Mouse (Mus musculus) skeletal muscle tissue, postnatal 0 days (tissue): ENCODE results near the gene Tmod2. TPM values are rescaled to one million over a fixed set of nuclear protein-coding genes. Genes with fewer than 3 reads are reported as not detected.

Experiments used
- polyA plus RNA-seq: library from polyadenylated mRNA; unstranded; fragments of >200 nt; fragmentation: Nextera tagmentation; extraction: Ambion mirVana; gene quantifications from 2 replicates; pipeline ENCODE4 v1.2.1, GENCODE M21; 2015

Tmod2 gene
- polyA plus RNA-seq, result 23.2 and 32.8 TPM in 2 replicates

DNA sequence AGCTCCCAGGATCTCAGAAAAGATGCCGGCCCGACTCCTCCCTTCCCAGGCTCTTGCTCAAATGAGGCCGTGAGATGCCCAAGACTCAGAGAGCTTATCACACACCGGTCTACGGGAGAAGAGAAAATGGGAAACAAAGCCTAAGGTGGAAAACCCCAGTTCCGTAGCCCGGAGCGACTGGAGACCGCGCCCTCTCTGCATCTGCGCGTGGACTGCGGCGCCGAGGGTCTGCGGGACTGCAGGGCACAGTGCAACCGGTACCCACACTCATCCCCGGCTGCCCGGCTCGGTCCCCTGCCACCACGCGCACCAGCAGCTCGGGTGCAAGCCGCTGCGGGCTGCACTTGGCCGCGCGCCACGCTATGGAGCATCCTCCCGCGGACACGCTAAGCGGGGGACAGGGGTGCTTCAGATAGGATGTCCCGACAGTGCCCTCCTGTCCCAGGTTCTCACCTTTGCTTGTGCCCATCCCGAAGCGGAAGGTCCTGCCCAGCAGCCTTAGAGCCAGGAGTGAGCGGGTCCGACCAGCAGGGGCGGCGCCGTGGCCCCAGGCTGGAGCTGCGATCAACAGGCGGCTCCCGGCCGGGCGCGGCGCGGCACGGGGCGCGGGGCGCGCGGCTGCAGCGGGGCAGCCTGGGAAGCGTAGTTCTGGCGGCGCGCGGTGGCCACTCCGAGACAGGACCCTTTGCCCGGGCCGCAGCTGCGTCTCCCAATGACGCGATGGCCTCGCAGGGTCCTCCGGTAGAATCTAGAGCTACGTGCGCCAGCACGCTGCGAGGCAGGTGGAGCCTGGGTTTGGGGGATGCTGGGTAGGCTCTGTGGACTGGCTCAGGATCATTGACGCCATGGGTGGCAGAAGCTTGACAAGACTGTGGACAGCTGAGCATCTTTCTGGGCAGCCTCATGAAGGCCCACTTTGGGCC is at the start of gene Tmod2:
Gene Tmod2, minus strand, starts transcription at position 755 of the 923 bp plus-strand sequence.

DNA sequence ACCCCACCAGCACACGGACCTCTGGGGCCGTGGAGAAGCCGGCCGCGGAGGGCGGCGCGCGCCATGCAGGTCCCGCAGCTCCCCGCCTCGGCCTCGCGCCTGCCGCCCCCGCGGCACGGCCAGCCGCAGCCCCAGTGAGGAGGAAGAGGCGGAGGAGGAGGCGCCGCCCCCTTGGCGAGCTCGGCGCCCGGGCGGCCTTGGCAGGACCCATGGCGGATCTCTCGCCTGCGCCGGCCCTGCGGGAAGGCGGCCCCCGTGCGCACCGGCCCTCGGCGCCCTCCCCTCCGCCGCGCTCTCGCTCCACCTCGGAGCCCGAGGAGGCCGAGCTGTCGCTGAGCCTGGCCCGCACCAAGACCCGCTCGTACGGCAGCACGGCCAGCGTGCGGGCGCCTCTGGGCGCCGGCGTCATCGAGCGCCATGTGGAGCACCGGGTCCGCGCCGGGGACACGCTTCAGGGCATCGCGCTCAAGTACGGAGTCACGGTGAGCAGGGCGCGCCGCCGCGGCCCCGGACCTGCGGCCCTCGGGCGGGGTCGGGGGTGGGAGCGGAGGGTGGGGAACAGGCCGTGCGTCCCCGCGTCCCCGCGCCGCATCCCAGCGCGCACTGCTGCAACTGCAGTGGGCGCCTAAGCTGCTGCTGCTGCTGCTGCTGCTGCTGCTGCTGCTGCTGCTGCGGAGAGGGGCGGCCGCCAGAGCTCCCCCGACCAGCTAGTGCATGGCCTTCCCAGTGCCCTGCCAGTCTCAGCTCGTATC is 14.6 kb upstream of the Tmod2 start, which contains the start of gene Lysmd2:
Gene Lysmd2, plus strand, starts transcription at position 186 of the 752 bp plus-strand sequence.

DNA sequence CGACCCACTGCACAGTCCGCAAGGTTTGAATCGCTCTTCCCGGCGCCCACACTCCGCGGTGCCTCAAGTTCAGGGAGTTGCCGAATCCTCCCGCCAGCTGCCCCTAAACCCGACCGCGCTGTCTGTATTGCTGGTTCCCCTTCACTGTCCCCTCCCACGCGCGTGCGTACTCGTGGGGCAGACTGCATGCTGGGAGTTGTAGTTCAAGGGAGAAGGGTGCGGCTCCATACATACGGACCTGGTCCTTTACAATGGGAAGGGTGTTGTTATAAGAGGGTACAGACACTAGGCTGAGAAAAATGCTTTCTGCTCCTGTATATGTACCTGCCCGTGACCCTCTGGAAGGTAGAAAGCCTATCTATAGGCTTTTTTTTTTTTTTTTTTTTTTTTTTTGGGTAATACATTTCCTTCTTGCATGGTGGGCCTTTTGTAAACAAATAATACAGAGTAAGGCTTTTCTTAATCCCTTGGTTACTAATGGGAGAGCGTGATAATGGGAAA is 51.6 kb downstream of the Tmod2 start, which contains the start of gene Tmod3:
Gene Tmod3, minus strand, starts transcription at position 146 of the 501 bp plus-strand sequence.

Other genes with a start within 250 kb of the Tmod2 start
- gene Mapk6, start 201.3 kb downstream of the Tmod2 start, polyA plus RNA-seq, result 31.5 and 42.6 TPM in 2 replicates
- gene Leo1, start 169.8 kb downstream of the Tmod2 start, polyA plus RNA-seq, result 26.2 and 27.1 TPM in 2 replicates
- 35.3 and 50.9 TPM in 2 replicates for gene Tmod3, start 51.7 kb downstream of the Tmod2 start, polyA plus RNA-seq
- gene Lysmd2, start 14.4 kb upstream of the Tmod2 start, polyA plus RNA-seq, result 39.1 and 39.2 TPM in 2 replicates
- 1.2 and 1.6 TPM in 2 replicates for gene Scg3, start 72.7 kb upstream of the Tmod2 start, polyA plus RNA-seq
- gene Bmp5, start 164.0 kb upstream of the Tmod2 start, polyA plus RNA-seq, result 3.0 and 3.1 TPM in 2 replicates